ENCODE assay signal across 10 mouse cellular contexts in the genomic region with DNA sequence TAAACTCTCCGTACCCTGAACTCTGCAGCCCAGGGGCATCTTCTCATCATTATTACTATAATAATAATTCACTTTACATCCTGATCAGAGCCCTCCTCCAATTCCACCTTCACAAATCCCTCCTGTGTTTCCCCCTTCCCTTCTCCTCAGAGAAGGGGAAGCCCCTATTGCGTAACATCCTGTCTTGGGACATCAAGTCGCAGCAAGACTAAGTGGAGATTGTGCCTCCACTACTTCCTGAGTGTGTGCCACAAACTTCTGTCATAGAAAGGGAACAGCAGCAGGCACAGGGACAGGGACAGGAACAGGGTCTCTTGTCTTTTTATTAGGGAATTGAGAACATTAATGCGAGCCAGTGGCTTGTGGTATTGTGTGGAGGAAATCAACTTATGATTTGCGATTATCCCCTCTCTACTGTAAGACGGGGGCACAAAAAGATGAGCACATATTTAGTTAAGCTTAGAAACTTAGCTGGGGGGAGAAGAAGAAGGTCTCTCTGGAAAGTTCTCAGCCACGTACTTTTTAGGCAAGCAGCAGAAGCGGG. TPM values are rescaled to one million over a fixed set of nuclear protein-coding genes. Genes with fewer than 3 reads are reported as not detected.
DNase-seq lines count a peak whose midpoint lies in the region; ATAC-seq and TF ChIP-seq lines count a peak whose summit lies in the region.
"Had no signal": no experiment of that assay in that cellular context is flagged by ENCODE, and none has a peak within 500 bp of the region (broad histone marks: within the 10 kb centered on the region; RNA-seq: fewer than 3 reads in every experiment).

No protein-coding gene starts in this region.

- peak overlapping the region; percentile 50 for H3K9ac ChIP-seq in CH12.LX (ENCODE audit: insufficient read depth, low read depth)
- H3K9ac ChIP-seq: embryonic facial prominence, embryonic 15.5 days had no signal

- TF ChIP-seq RAD21 in CH12.LX (IDR thresholded peaks at IDR 0.05; ENCODE audit: low read depth, low read length), result no peak

- peak; percentile 96 for ATAC-seq in inflammation-experienced regulatory T-cells, adult 6 months

- peak; percentile 76 for TF ChIP-seq EP300 in CH12.LX (IDR thresholded peaks at IDR 0.05; ENCODE audit: low read length)

- in situ Hi-C loops in CH12.LX (cut with MboI; ENCODE audit: low pct_ligation_motif_present, low pct_unique_long_range_greater_than_20kb, low sequenced_read_pairs), result no loop called here

- no peak overlapping the region for H3K27ac ChIP-seq in kidney, adult 2 months (ENCODE audit: insufficient read depth, low read depth, low read length)
- peak overlapping the region; percentile 76 for H3K27ac ChIP-seq in CH12.LX (ENCODE audit: insufficient read depth, low read depth)
- H3K27ac ChIP-seq: embryonic facial prominence, embryonic 15.5 days had no signal

- 0 out of 2 replicates have a peak, but pooled peaks cover 8% of the 10 kb centered on the region for H3K4me1 ChIP-seq in kidney, adult 2 months (ENCODE audit: control insufficient read depth, insufficient read depth, low read length)
- H3K4me1 ChIP-seq in CH12.LX (ENCODE audit: control insufficient read depth in 1 of 2, insufficient read depth in 2 of 2), result peaks cover 5 to 42% of the 10 kb centered on the region in 2 experiments; a peak in 3 of 4 replicates
- H3K4me1 ChIP-seq in megakaryocyte, embryonic 14.5 days, result peaks cover 19% of the 10 kb centered on the region

- no peaks in the 10 kb centered on the region for H3K79me2 ChIP-seq in CH12.LX (replicated peaks; ENCODE audit: control insufficient read depth, extremely low read depth, insufficient read depth, poor library complexity, severe bottlenecking)

- no peak overlapping the region for H3K4me3 ChIP-seq in kidney, adult 2 months (ENCODE audit: insufficient read depth, low read depth, low read length)
- H3K4me3 ChIP-seq in CH12.LX (replicated peaks in 1 of 3; ENCODE audit: low read depth in 2 of 3, low read length in 2 of 3, poor library complexity in 1 of 3), result peak overlapping the region in 2 of 3 experiments; percentile 17 to 30
- peak overlapping the region; percentile 43 for H3K4me3 ChIP-seq in megakaryocyte, embryonic 14.5 days (replicated peaks)
- H3K4me3 ChIP-seq: embryonic facial prominence, embryonic 15.5 days had no signal

- no peak for TF ChIP-seq CTCF in kidney, adult 2 months (conservative IDR thresholded peaks at IDR 0.05; ENCODE audit: insufficient read depth, insufficient read length, low read depth, low read length)
- TF ChIP-seq CTCF in CH12.LX (conservative IDR thresholded peaks at IDR 0.05 in 1 of 2, IDR thresholded peaks at IDR 0.05 in 1 of 2; ENCODE audit: low read depth in 2 of 2, low read length in 2 of 2), result no peak

- peak overlapping the region; percentile 72 for H3K4me2 ChIP-seq in CH12.LX (ENCODE audit: insufficient read depth, low read depth, poor library complexity, severe bottlenecking)
- H3K4me2 ChIP-seq: embryonic facial prominence, embryonic 15.5 days had no signal

- DNase-seq in kidney, adult 2 months, result peak; percentile 51
- no peak for DNase-seq in kidney, adult 18-20 months
- peak; percentile 82 for DNase-seq in CH12.LX (ENCODE audit: extremely low read depth)
- DNase-seq in right cerebral cortex, postnatal 4 days, result no peak
- DNase-seq in adrenal gland, postnatal 4 days (ENCODE audit: low spot score in 2 of 2), result no peak
- DNase-seq in layer of hippocampus, adult 18-20 months (ENCODE audit: low spot score in 2 of 2), result no peak

- WGBS in kidney, adult 2 months, result 73% methylated on average over 8 of the region's 8 CpGs

- dilution Hi-C loops in CH12.LX (cut with MboI; ENCODE audit: extremely low pct_ligation_motif_present, extremely low pct_unique_long_range_greater_than_20kb, low sequenced_read_pairs), result no loop called here

- no peaks in the 10 kb centered on the region for H3K36me3 ChIP-seq in kidney, adult 2 months (ENCODE audit: control insufficient read depth, insufficient read depth, low read length)
- no peaks in the 10 kb centered on the region for H3K36me3 ChIP-seq in CH12.LX (replicated peaks in 1 of 2; ENCODE audit: control insufficient read depth in 1 of 2, insufficient read depth in 1 of 2, low read length in 1 of 2)
- peaks cover 5% of the 10 kb centered on the region for H3K36me3 ChIP-seq in megakaryocyte, embryonic 14.5 days (replicated peaks; ENCODE audit: low read length)
- H3K36me3 ChIP-seq: embryonic facial prominence, embryonic 15.5 days had no signal

- H3K27me3 ChIP-seq in kidney, adult 2 months (replicated peaks; ENCODE audit: control insufficient read depth, insufficient read depth, low read length), result no peaks in the 10 kb centered on the region
- no peaks in the 10 kb centered on the region for H3K27me3 ChIP-seq in CH12.LX (replicated peaks)
- peaks cover 5% of the 10 kb centered on the region for H3K27me3 ChIP-seq in megakaryocyte, embryonic 14.5 days (replicated peaks)
- H3K27me3 ChIP-seq: embryonic facial prominence, embryonic 15.5 days; Patski had no signal

- H3K9me3 ChIP-seq in CH12.LX (replicated peaks; ENCODE audit: low read length), result no peaks in the 10 kb centered on the region
- no peaks in the 10 kb centered on the region for H3K9me3 ChIP-seq in megakaryocyte, embryonic 14.5 days
- H3K9me3 ChIP-seq: embryonic facial prominence, embryonic 15.5 days had no signal

- TF ChIP-seq POLR2A in kidney, adult 2 months (IDR thresholded peaks at IDR 0.05; ENCODE audit: low read depth, low read length), result no peak
- peak; percentile 37; the same call in 1 of the 2 replicates for TF ChIP-seq POLR2A in CH12.LX (IDR thresholded peaks at IDR 0.05; ENCODE audit: low read depth, low read length)

TF ChIP-seq in CH12.LX, 34 proteins besides CTCF, POLR2A, EP300 and RAD21 (continues in another document):
- no peak for TF ChIP-seq USF2 (conservative IDR thresholded peaks at IDR 0.05; ENCODE audit: low read depth, low read length)
- TF ChIP-seq KAT2A (IDR thresholded peaks at IDR 0.05; ENCODE audit: insufficient replicate concordance, low read length), result no peak
- TF ChIP-seq POLR2AphosphoS2 (IDR thresholded peaks at IDR 0.05; ENCODE audit: low read depth, low read length), result no peak
- TF ChIP-seq ZMIZ1 (IDR thresholded peaks at IDR 0.05; ENCODE audit: low read depth, low read length), result peak; percentile 48; the same call in 1 of the 2 replicates
- no peak for TF ChIP-seq MAZ (IDR thresholded peaks at IDR 0.05; ENCODE audit: low read depth, low read length)
- TF ChIP-seq SIN3A (IDR thresholded peaks at IDR 0.05; ENCODE audit: low read length), result no peak; the same call in 1 of the 2 replicates
- TF ChIP-seq HCFC1 (IDR thresholded peaks at IDR 0.05; ENCODE audit: low read depth, low read length), result peak; percentile 21; the same call in 1 of the 2 replicates
- no peak for TF ChIP-seq JUN (IDR thresholded peaks at IDR 0.05; ENCODE audit: insufficient read depth, low read depth, low read length)
- TF ChIP-seq JUND (conservative IDR thresholded peaks at IDR 0.05; ENCODE audit: low read depth, low read length), result no peak; the same call in 1 of the 2 replicates
- peak; percentile 21; the same call in 1 of the 2 replicates for TF ChIP-seq IRF4 (IDR thresholded peaks at IDR 0.05; ENCODE audit: low read depth, low read length)
- TF ChIP-seq TBP (conservative IDR thresholded peaks at IDR 0.05; ENCODE audit: low read depth, low read length), result 0 out of 2 replicates have a peak, but pooled peaks have one; percentile 67
- TF ChIP-seq UBTF (IDR thresholded peaks at IDR 0.05; ENCODE audit: low read depth, low read length), result no peak
- TF ChIP-seq TCF12 (IDR thresholded peaks at IDR 0.05; ENCODE audit: low read depth, low read length), result peak; percentile 59; the same call in 1 of the 2 replicates
- no peak for TF ChIP-seq MYC (IDR thresholded peaks at IDR 0.05; ENCODE audit: low read depth, low read length)
- TF ChIP-seq PAX5 (IDR thresholded peaks at IDR 0.05; ENCODE audit: low read length), result no peak
- no peak; the same call in 1 of the 2 replicates for TF ChIP-seq CHD2 (IDR thresholded peaks at IDR 0.05; ENCODE audit: low read length)
- no peak for TF ChIP-seq ZKSCAN1 (IDR thresholded peaks at IDR 0.05; ENCODE audit: borderline replicate concordance, low read depth, low read length)
- TF ChIP-seq USF1 (IDR thresholded peaks at IDR 0.05; ENCODE audit: low read depth, low read length), result no peak
- no peak for TF ChIP-seq RCOR1 (conservative IDR thresholded peaks at IDR 0.05; ENCODE audit: low read depth, low read length)
- TF ChIP-seq GABPA (IDR thresholded peaks at IDR 0.05; ENCODE audit: insufficient replicate concordance, low read depth, low read length), result no peak
- peak; percentile 63 for TF ChIP-seq ETS1 (conservative IDR thresholded peaks at IDR 0.05; ENCODE audit: low read depth, low read length)
- 0 out of 2 replicates have a peak, but pooled peaks have one; percentile 40 for TF ChIP-seq MAX (IDR thresholded peaks at IDR 0.05; ENCODE audit: low read length)
- peak; percentile 48; the same call in 1 of the 2 replicates for TF ChIP-seq BHLHE40 (IDR thresholded peaks at IDR 0.05; ENCODE audit: low read depth, low read length)
- no peak for TF ChIP-seq ZNF384 (IDR thresholded peaks at IDR 0.05; ENCODE audit: low read depth, low read length)
- TF ChIP-seq SMC3 (IDR thresholded peaks at IDR 0.05; ENCODE audit: low read depth, low read length), result no peak
- TF ChIP-seq NRF1 (IDR thresholded peaks at IDR 0.05; ENCODE audit: low read depth, low read length), result no peak
- TF ChIP-seq E2F4 (IDR thresholded peaks at IDR 0.05; ENCODE audit: insufficient replicate concordance, low read depth, low read length), result no peak
- TF ChIP-seq MEF2A (IDR thresholded peaks at IDR 0.05; ENCODE audit: borderline replicate concordance, low read depth, low read length), result peak; percentile 33; the same call in 1 of the 2 replicates
- TF ChIP-seq ZC3H11A (IDR thresholded peaks at IDR 0.05; ENCODE audit: low read depth, low read length), result no peak
- peak; percentile 41; the same call in 1 of the 2 replicates for TF ChIP-seq NELFE (IDR thresholded peaks at IDR 0.05; ENCODE audit: low read depth, low read length)
- peak; percentile 91 for TF ChIP-seq CHD1 (IDR thresholded peaks at IDR 0.05; ENCODE audit: low read depth, low read length)
- peak; percentile 67 for TF ChIP-seq ELF1 (IDR thresholded peaks at IDR 0.05; ENCODE audit: low read depth, low read length)

RNA-seq across cellular contexts. Expression of gene Gadd45a, which starts 32.0 kb away (rescaled TPM):
- 54.6 and 59.7 TPM in 2 replicates for polyA plus RNA-seq in kidney, adult 2 months (2012; rRNA removed)
- total RNA-seq in CH12.LX (2012; rRNA removed), result 6.0 and 12.5 TPM in 2 replicates
- total RNA-seq in CH12.LX (2014; rRNA removed), result 19.5 and 22.4 TPM in 2 replicates
- 26.2 and 30.5 TPM in 2 replicates for polyA plus RNA-seq in CH12.LX (2012; ENCODE audit: insufficient read length, low read depth)
- 1 to 10 TPM; 5.2 to 6.5 (median 5.3) TPM for polyA plus RNA-seq in inflammation-experienced regulatory T-cells, adult 6 months (2017; shearing (Covaris generic))
- 88.5 and 148 TPM in 2 replicates for polyA plus RNA-seq in megakaryocyte, embryonic 14.5 days (2012; ENCODE audit: insufficient read depth, low replicate concordance)
- 10 to 100 TPM; 18.1 to 21.9 TPM for total RNA-seq in adrenal gland, postnatal 4 days (2021)
- total RNA-seq in layer of hippocampus, adult 18-20 months (2021), result 1 to 10 TPM; 6.3 to 8.7 TPM

Comparison
In these comparisons a context has a peak if more than half of its experiments do, and no peak if none do; other contexts are left out.
1. DNase-seq: peak in kidney, adult 2 months (single experiment) and CH12.LX (single experiment); none in kidney, adult 18-20 months (single experiment), right cerebral cortex, postnatal 4 days (single experiment), adrenal gland, postnatal 4 days (0 of 2) and layer of hippocampus, adult 18-20 months (0 of 2).